Mouse (Mus musculus) forebrain, embryonic 12.5 days (tissue): ENCODE measurements at regions not wholly inside any gene's neighbourhood (a gene's known extent, or its start where the extent isn't known, plus 50 kb on each side); places are given as distances from the start of the nearest gene placed in this dataset.

Experiments
- ATAC-seq: fragments of 200-750 bp; cut with Nextera tagmentation; 2 replicates; pipeline ENCODE4 v1.8.0; 2017; ENCODE audit warnings: moderate TSS enrichment; ENCODE audit not compliant: low FRiP score
- H3K27ac ChIP-seq: fragments of 300-500 bp; sonication (generic); 2 replicates; pipeline ENCODE4 v1.5.1; 2016; ENCODE audit warnings: mild to moderate bottlenecking
- H3K27me3 ChIP-seq: fragments of 300-500 bp; sonication (generic); 2 replicates; pipeline ENCODE4 v1.6.1; 2016; ENCODE audit warnings: mild to moderate bottlenecking
- H3K36me3 ChIP-seq: fragments of 300-500 bp; sonication (generic); replicated peaks from 2 replicates; pipeline ENCODE4 v1.6.1; 2016; ENCODE audit warnings: mild to moderate bottlenecking
- H3K4me1 ChIP-seq: fragments of 300-500 bp; sonication (generic); 2 replicates; pipeline ENCODE4 v1.6.1; 2016
- H3K4me2 ChIP-seq: fragments of 300-500 bp; sonication (generic); 2 replicates; pipeline ENCODE4 v1.6.1; 2016; ENCODE audit warnings: mild to moderate bottlenecking, moderate library complexity
- H3K4me3 ChIP-seq: fragments of 300-500 bp; sonication (generic); replicated peaks from 2 replicates; pipeline ENCODE4 v1.5.1; 2016; ENCODE audit warnings: mild to moderate bottlenecking
- H3K9ac ChIP-seq: fragments of 300-500 bp; sonication (generic); 2 replicates; pipeline ENCODE4 v1.6.1; 2016; ENCODE audit warnings: mild to moderate bottlenecking
- H3K9me3 ChIP-seq: fragments of 300-500 bp; sonication (generic); 2 replicates; pipeline ENCODE4 v1.6.1; 2016
- WGBS: fragments of 180-500 bp; shearing (Covaris S2); methylation state at CpG from one replicate; pipeline ENCODE4 v1.1.7; 2016; 5-methylcytosine and 5-hydroxymethylcytosine counted together

GRCm38 (mm10) chr10:37249511-37249910 is 110.8 kb upstream of the Marcks start:
- Histone ChIP-seq H3K4me1 (peaks cover 16% of the 10 kb centered on the region), H3K4me2 (no peak overlapping the region), H3K9ac (no peak overlapping the region), H3K4me3 (no peak overlapping the region), H3K27ac (no peak overlapping the region), H3K27me3 (no peaks in the 10 kb centered on the region), H3K36me3 (no peaks in the 10 kb centered on the region), H3K9me3 (no peaks in the 10 kb centered on the region)
- ATAC-seq: no peak
- 82% methylated on average over 4 of the region's 4 CpGs for WGBS

- no peak for ATAC-seq
- H3K27me3 ChIP-seq: no peaks in the 10 kb centered on the region
These were observed 108.4 kb upstream of the Marcks start for GRCm38 (mm10) chr10:37247121-37247520.

DNA sequence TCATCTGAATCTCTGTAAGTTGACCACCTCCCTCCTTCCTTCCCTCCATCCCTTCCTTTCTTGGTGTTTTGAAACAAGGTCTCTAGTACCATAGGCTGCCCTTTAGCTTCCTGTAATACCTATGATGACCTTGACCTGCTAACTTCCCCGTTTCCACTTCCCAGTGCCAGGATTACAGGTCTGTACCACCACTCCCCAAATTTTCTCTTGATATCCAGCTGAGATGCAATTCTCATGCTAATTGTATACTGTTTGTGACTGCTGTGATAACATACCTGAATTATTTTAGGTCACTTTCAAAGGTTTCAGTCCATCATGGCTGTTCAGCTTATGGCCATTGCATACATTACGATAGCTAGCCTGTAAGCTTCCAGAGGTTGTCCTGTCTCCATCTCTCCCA is 104.4 kb upstream of the Marcks start:
- Histone ChIP-seq H3K36me3 (no peaks in the 10 kb centered on the region), H3K4me1 (no peaks in the 10 kb centered on the region), H3K27me3 (no peaks in the 10 kb centered on the region), H3K4me2 (no peak overlapping the region), H3K9ac (no peak overlapping the region), H3K4me3 (no peak overlapping the region), H3K27ac (no peak overlapping the region), H3K9me3 (no peaks in the 10 kb centered on the region)
- no peak for ATAC-seq
- WGBS: 90% methylated on average over 2 of the region's 2 CpGs

More at GRCm38 (mm10) chr10:37247121-37247520, 108.4 kb upstream of the Marcks start:
- Histone ChIP-seq H3K36me3 (no peaks in the 10 kb centered on the region), H3K27ac (no peak overlapping the region), H3K9ac (no peak overlapping the region), H3K4me2 (no peak overlapping the region), H3K4me1 (peaks cover 16% of the 10 kb centered on the region), H3K9me3 (no peaks in the 10 kb centered on the region), H3K4me3 (no peak overlapping the region)

DNA sequence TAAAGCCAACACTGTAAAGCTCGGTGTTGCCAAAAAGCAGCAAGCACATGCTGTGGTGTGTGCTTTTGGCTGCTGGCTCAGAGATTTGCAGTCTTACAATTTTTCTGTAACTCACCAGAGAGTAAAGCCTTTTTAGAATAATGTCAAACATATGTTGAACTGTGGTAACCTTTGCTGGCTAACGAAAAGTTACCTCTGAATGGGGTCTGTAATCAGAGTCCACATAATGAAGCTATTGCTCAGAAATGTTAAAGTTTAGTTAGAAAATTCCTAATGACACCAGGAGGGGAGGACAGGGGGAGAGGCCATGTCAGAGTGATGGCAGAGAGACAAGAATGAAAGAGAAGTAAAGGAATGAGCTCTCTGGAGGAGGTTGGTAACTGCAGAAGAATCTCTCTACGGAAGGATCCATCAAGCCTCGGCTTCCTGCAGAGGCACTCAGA is 103.1 kb upstream of the Marcks start:
- Histone ChIP-seq H3K4me3 (no peak overlapping the region), H3K9me3 (no peaks in the 10 kb centered on the region), H3K27me3 (no peaks in the 10 kb centered on the region), H3K4me2 (no peak overlapping the region), H3K27ac (no peak overlapping the region), H3K9ac (no peak overlapping the region), H3K36me3 (no peaks in the 10 kb centered on the region), H3K4me1 (no peaks in the 10 kb centered on the region)
- ATAC-seq: no peak
- 70% methylated on average over 4 of the region's 4 CpGs for WGBS

- H3K27ac ChIP-seq: no peak overlapping the region
- H3K4me2 ChIP-seq: no peak overlapping the region
- no peak overlapping the region for H3K9ac ChIP-seq
- H3K36me3 ChIP-seq: no peaks in the 10 kb centered on the region
- H3K9me3 ChIP-seq: no peaks in the 10 kb centered on the region
- H3K27me3 ChIP-seq: no peaks in the 10 kb centered on the region
- H3K4me1 ChIP-seq: no peaks in the 10 kb centered on the region
- WGBS: 72% methylated on average over 4 of the region's 4 CpGs
- ATAC-seq: no peak
- no peak overlapping the region for H3K4me3 ChIP-seq
These were observed 101.9 kb upstream of the Marcks start for GRCm38 (mm10) chr10:37240634-37241033.

- H3K4me1 ChIP-seq: no peaks in the 10 kb centered on the region
- ATAC-seq: no peak
- H3K36me3 ChIP-seq: no peaks in the 10 kb centered on the region
- H3K4me2 ChIP-seq: no peak overlapping the region
- H3K27me3 ChIP-seq: no peaks in the 10 kb centered on the region
- H3K9me3 ChIP-seq: no peaks in the 10 kb centered on the region
- H3K27ac ChIP-seq: no peak overlapping the region
- H3K9ac ChIP-seq: no peak overlapping the region
- no peak overlapping the region for H3K4me3 ChIP-seq
- WGBS: 83% methylated on average over 3 of the region's 3 CpGs
These were observed 101.5 kb upstream of the Marcks start for GRCm38 (mm10) chr10:37240201-37240600.

GRCm38 (mm10) chr10:37236001-37236822 is 97.5 kb upstream of the Marcks start:
- ATAC-seq: no peak
- WGBS: 87% methylated on average over 4 of the region's 4 CpGs
- Histone ChIP-seq H3K27ac (no peak overlapping the region), H3K27me3 (no peaks in the 10 kb centered on the region), H3K4me2 (no peak overlapping the region), H3K9ac (no peak overlapping the region), H3K36me3 (no peaks in the 10 kb centered on the region), H3K9me3 (no peaks in the 10 kb centered on the region), H3K4me3 (no peak overlapping the region), H3K4me1 (peaks cover 11% of the 10 kb centered on the region)

DNA sequence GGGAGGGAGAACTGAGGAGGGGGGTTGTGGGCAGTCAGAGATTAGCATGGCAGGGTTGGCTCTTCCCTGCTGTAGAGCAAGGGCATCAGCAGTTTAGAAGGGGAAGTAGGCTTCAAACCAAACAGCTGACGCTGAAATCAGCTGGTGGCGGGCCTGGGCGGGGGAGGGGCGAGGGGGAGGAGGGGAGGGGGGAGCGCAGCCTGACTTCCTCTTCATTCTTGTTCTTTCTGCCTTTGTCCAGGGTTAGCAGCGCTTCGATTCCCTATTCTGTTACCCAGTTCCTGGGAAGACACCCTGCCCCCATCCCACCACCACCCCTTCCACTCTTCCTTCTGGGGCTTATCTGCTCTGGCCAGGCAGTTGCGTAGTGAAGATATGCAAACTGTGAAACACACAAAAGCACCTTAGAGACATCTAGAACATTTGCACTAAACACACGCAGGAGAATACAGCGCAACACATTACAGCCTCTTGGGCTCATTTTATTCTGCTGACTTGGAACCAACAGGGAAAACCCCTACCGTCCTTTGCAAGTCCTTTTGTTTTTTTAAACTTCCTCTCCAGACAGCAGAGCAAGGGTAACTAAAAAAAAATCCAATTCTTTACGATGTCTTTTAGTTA is 93.3 kb upstream of the Marcks start:
- H3K9ac ChIP-seq: no peak overlapping the region

DNA sequence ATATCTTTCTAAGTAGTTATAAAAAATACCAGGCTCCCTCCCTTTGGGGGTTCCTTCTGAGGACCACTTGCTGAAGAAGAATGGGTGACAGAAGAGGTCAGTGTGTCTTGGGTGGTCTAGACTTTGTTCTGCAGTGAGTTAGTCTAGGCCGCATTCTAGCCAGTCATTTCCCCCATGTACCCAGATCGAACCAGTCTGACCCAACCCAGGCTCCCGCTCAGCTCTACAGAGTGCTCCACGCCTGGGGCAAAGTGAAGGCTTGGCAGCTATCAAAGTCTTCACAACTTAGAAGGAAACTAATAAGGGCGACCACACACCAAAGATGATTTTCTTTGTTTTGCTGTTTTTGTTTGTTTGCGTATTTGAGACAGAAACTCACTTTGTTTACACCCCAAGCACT is 92.4 kb upstream of the Marcks start:
- no peak overlapping the region for H3K4me3 ChIP-seq
- no peak overlapping the region for H3K4me2 ChIP-seq
- H3K27me3 ChIP-seq: no peaks in the 10 kb centered on the region
- no peaks in the 10 kb centered on the region for H3K9me3 ChIP-seq
- no peak overlapping the region for H3K27ac ChIP-seq
- no peaks in the 10 kb centered on the region for H3K36me3 ChIP-seq
- peaks cover 11% of the 10 kb centered on the region for H3K4me1 ChIP-seq
- no peak for ATAC-seq
- 91% methylated on average over 6 of the region's 6 CpGs for WGBS
- H3K9ac ChIP-seq: no peak overlapping the region

More for the DNA sequence above, 93.3 kb upstream of the Marcks start:
- Histone ChIP-seq H3K27ac (peak overlapping the region; percentile 61; the same call in 1 of the 2 replicates), H3K9me3 (no peaks in the 10 kb centered on the region), H3K27me3 (no peaks in the 10 kb centered on the region), H3K4me2 (peak overlapping the region; percentile 41), H3K4me1 (peaks cover 11% of the 10 kb centered on the region), H3K4me3 (no peak overlapping the region), H3K36me3 (no peaks in the 10 kb centered on the region)
- peak; percentile 79 for ATAC-seq
- WGBS: 21% methylated on average over 8 of the region's 12 CpGs

- no peak for ATAC-seq
- WGBS: 76% methylated on average over 3 of the region's 3 CpGs
- H3K36me3 ChIP-seq: no peaks in the 10 kb centered on the region
These were observed 89.2 kb upstream of the Marcks start for GRCm38 (mm10) chr10:37227889-37228288.

DNA sequence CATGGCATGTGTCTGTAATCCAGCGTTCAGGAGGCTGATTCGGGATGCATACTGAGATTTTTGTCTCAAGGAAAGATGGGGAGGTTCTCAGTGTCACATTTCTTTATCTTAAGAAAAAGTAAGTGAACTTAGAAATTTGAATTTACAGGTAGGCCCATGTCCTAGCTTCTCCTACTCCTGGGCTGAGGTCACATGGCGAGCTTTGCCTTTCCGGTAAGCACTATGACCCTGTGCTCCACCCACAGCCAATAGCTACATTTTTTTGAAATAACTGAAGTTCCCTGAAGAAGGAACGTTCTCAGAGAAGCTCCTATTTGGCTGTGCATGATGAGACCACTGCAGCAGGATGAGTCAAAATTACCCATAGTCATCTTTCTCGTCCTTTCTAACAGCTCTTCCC is 83.0 kb upstream of the Marcks start:
- Histone ChIP-seq H3K4me1 (no peaks in the 10 kb centered on the region), H3K27me3 (no peaks in the 10 kb centered on the region), H3K9ac (no peak overlapping the region), H3K4me2 (no peak overlapping the region), H3K27ac (no peak overlapping the region), H3K9me3 (no peaks in the 10 kb centered on the region), H3K4me3 (no peak overlapping the region), H3K36me3 (no peaks in the 10 kb centered on the region)
- no peak for ATAC-seq
- WGBS: 86% methylated on average over 6 of the region's 6 CpGs

More at GRCm38 (mm10) chr10:37227889-37228288, 89.2 kb upstream of the Marcks start:
- Histone ChIP-seq H3K4me1 (peaks cover 11% of the 10 kb centered on the region), H3K4me3 (no peak overlapping the region), H3K4me2 (no peak overlapping the region), H3K9me3 (no peaks in the 10 kb centered on the region), H3K9ac (no peak overlapping the region), H3K27me3 (no peaks in the 10 kb centered on the region), H3K27ac (no peak overlapping the region)

- H3K27ac ChIP-seq: no peak overlapping the region
- no peaks in the 10 kb centered on the region for H3K9me3 ChIP-seq
- no peak overlapping the region for H3K4me2 ChIP-seq
- H3K9ac ChIP-seq: no peak overlapping the region
- H3K27me3 ChIP-seq: no peaks in the 10 kb centered on the region
- ATAC-seq: no peak
- H3K4me3 ChIP-seq: no peak overlapping the region
- no peaks in the 10 kb centered on the region for H3K36me3 ChIP-seq
- WGBS: 78% methylated on average over 3 of the region's 3 CpGs
- H3K4me1 ChIP-seq: no peaks in the 10 kb centered on the region
These were observed 81.7 kb upstream of the Marcks start for GRCm38 (mm10) chr10:37220434-37220833.

GRCm38 (mm10) chr10:37219936-37220335 is 81.2 kb upstream of the Marcks start:
- H3K4me1 ChIP-seq: no peaks in the 10 kb centered on the region
- H3K4me3 ChIP-seq: no peak overlapping the region
- ATAC-seq: no peak
- H3K27ac ChIP-seq: no peak overlapping the region
- 76% methylated on average over 4 of the region's 4 CpGs for WGBS
- no peak overlapping the region for H3K4me2 ChIP-seq
- H3K36me3 ChIP-seq: no peaks in the 10 kb centered on the region
- H3K9me3 ChIP-seq: no peaks in the 10 kb centered on the region
- H3K27me3 ChIP-seq: no peaks in the 10 kb centered on the region
- no peak overlapping the region for H3K9ac ChIP-seq
